Mouse (Mus musculus) heart, adult 2 months (tissue): ENCODE measurements around the gene Fam124a.

Experiments used
- CTCF ChIP-seq: fragments of 200-600 bp; IDR thresholded peaks from 2 replicates; pipeline ENCODE4 v1.8.1; 2022; ENCODE audit warnings: antibody characterized with exemption, mild to moderate bottlenecking, moderate library complexity
- POLR2A ChIP-seq: fragments of 200-500 bp; IDR thresholded peaks from 2 replicates; pipeline ENCODE4 v1.6.1; 2011; ENCODE audit warnings: mild to moderate bottlenecking, low read depth, low read length, control low read depth; ENCODE audit not compliant: insufficient read depth

DNA sequence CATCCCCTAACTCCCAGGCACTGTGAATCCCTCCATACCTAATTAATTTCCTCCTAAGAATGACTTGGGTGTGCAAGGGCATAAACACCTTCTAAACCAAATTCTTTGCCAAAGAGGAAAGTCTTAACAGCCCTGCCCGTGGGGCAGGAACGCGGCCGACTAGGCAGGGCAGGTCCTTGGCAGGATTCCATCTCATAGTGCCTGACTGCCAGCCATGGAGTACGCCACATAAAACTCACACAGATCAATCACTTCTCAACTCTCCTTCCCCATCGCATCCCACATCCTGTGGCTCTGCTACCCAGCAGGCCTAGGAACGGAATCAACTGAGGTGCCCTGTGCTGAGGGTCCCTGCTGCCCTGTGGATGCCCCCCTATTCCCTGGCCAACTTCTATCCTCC is 8.1 kb downstream of the Fam124a start:
- TF ChIP-seq CTCF, result no peak
- TF ChIP-seq POLR2A, result no peak
